Mouse (Mus musculus) erythroblast, embryonic 14.5 days (primary cell): ENCODE results near the gene Cdc42bpa.

Experiments used
- GATA1 ChIP-seq: IDR thresholded peaks from 2 replicates; pipeline ENCODE4 v1.6.1; 2012; ENCODE audit warnings: low read length, inconsistent platforms, mixed read lengths
- TAL1 ChIP-seq: IDR thresholded peaks from 3 replicates; pipeline ENCODE4 v1.6.1; 2012; ENCODE audit warnings: low read length, inconsistent platforms, mixed read lengths

GRCm38 (mm10) chr1:180210031-180210432 is 249.8 kb downstream of the Cdc42bpa start:
- TF ChIP-seq GATA1 (no peak), TAL1 (no peak)
